Mouse (Mus musculus): ENCODE results near the gene Lbhd2. TPM values are rescaled to one million over a fixed set of nuclear protein-coding genes. Genes with fewer than 3 reads are reported as not detected.

Lbhd2 gene
- total and polyA plus RNA-seq, 2 experiments from 2014 or later, result 6.0 to 11.8 TPM

GRCm38 (mm10) chr12:111416921-111417779 lies 10.5 kb downstream of the Lbhd2 start, which contains the start of gene Exoc3l4:
Gene Exoc3l4 (plus strand): TSS chr12:111417017.
- H3K27me3 ChIP-seq (ENCODE audit: insufficient read depth, low read length), result peaks cover under 1% of the 10 kb centered on the region; the same call in 1 of the 2 replicates
- no peak within 1 kb of the TSS; the same call in 1 of the 2 replicates for H3K9ac ChIP-seq (replicated peaks; ENCODE audit: low read length)
- no peak within 1 kb of the TSS for H3K27ac ChIP-seq
- H3K9me3 ChIP-seq (ENCODE audit: low read length), result no peaks in the 10 kb centered on the region
- H3K4me3 ChIP-seq (ENCODE audit: low read length), result peak within 1 kb of the TSS; percentile 18
- ATAC-seq (no peak), DNase-seq (ENCODE audit: low spot score) (no peak)
- H3K36me3 ChIP-seq (ENCODE audit: insufficient read depth, low read length), result no peaks in the 10 kb centered on the region
- TF ChIP-seq CTCF (IDR thresholded peaks at IDR 0.05; ENCODE audit: low read depth), result no peak
- 8% methylated on average over 17 of the region's 17 CpGs for WGBS
- no peaks in the 10 kb centered on the region for H3K4me1 ChIP-seq (ENCODE audit: insufficient read depth, low read length)
- H3K4me2 ChIP-seq (ENCODE audit: low read depth, low read length), result peak within 1 kb of the TSS; percentile 49

DNA sequence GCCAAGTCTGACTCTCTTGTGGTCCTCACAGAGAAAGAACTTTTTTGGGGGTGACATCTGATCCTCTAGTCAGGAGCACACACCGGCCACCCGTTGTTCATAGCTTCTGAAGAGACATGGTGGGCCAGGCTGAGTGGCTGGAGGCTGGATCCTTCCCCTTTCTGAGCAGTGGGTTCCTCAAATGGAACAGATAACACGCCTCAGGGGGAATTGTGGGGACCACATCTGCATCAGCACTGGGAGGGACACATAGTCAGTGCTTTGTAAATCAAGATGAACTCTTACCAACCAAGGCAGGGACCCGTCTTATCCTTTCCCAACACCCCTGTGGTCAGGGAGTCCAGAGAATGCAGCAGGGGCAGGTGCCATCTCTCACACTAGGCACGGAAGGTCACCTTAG lies 13.3 kb downstream of the Lbhd2 start:
- Histone ChIP-seq H3K4me2 (ENCODE audit: low read depth, low read length) (no peak overlapping the region), H3K4me3 (ENCODE audit: low read length) (no peak overlapping the region), H3K27me3 (ENCODE audit: insufficient read depth, low read length) (peaks cover 27% of the 10 kb centered on the region), H3K27ac (no peak overlapping the region), H3K4me1 (ENCODE audit: insufficient read depth, low read length) (no peaks in the 10 kb centered on the region), H3K9ac (replicated peaks; ENCODE audit: low read length) (no peak overlapping the region), H3K36me3 (ENCODE audit: insufficient read depth, low read length) (no peaks in the 10 kb centered on the region), H3K9me3 (ENCODE audit: low read length) (no peaks in the 10 kb centered on the region)
- no peak for DNase-seq (ENCODE audit: low spot score)
- WGBS, result 79% methylated on average over 5 of the region's 5 CpGs
- no peak for ATAC-seq
- no peak for TF ChIP-seq CTCF (IDR thresholded peaks at IDR 0.05; ENCODE audit: low read depth)

DNA sequence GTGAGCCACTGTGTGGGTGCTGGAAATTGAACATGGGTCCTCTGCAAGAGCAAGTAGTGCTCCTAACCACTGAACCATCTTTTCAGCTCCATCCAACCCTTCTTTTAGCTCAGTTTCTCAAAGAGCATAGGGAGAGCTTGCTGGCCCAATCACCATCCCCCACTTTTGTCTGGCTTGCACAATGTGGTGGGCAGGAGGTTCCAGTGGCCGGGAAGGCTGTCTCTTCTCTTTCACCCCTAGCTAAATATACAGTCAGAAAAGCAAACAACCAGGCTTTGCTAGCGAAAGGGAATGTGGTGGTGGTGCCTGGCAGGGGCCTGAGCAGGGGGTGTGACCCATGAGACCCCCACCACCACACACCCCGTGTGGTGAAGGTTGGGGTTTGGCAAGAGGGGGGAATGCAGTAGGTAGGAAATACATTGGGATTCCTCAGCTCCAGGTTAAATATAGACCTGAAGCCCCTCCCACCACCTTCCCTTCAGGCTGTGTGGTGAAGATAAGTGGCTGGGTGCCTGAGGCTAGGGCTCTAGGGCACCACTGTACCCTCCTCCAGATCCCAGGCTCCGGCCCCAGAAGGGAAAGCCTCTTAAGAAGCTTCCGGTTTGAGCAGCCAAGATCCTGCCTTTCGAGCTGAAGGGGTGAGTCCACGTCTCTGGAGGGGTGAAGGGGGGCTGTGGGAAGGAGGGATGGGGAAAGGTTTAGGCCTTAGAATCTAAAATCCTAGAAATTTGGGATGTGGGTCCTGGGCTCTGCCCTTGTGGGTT lies 14.5 kb downstream of the Lbhd2 start:
- ATAC-seq (no peak), DNase-seq (ENCODE audit: low spot score) (no peak)
- H3K4me1 ChIP-seq (ENCODE audit: insufficient read depth, low read length), result no peaks in the 10 kb centered on the region
- no peak overlapping the region for H3K9ac ChIP-seq (replicated peaks; ENCODE audit: low read length)
- WGBS, result 58% methylated on average over 7 of the region's 7 CpGs
- no peaks in the 10 kb centered on the region for H3K36me3 ChIP-seq (ENCODE audit: insufficient read depth, low read length)
- peaks cover 29% of the 10 kb centered on the region for H3K27me3 ChIP-seq (ENCODE audit: insufficient read depth, low read length)
- H3K4me3 ChIP-seq (ENCODE audit: low read length), result no peak overlapping the region
- no peak overlapping the region for H3K4me2 ChIP-seq (ENCODE audit: low read depth, low read length)
- no peak overlapping the region for H3K27ac ChIP-seq
- TF ChIP-seq CTCF (IDR thresholded peaks at IDR 0.05; ENCODE audit: low read depth), result no peak
- H3K9me3 ChIP-seq (ENCODE audit: low read length), result no peaks in the 10 kb centered on the region

DNA sequence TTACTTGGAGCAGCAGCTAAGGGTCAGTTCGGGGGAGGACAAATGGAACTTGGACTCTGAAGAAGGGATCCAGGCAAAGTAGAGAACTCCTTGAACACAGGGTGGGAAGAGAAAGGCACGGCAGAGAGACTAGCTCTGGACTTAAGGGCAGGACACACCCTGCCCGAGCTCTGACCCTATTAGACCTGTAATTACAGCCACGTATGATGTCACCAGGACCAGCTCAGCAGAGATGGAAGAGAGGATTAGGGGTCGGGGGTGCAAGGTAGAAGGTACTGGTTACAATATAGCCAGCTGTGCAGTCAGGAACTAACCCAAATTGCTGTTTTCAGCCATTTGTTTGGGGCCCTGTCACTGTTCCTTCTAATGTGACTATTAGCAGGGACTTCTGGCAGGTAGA lies 16.2 kb downstream of the Lbhd2 start:
- no peak overlapping the region for H3K4me2 ChIP-seq (ENCODE audit: low read depth, low read length)
- peaks cover 29% of the 10 kb centered on the region for H3K27me3 ChIP-seq (ENCODE audit: insufficient read depth, low read length)
- DNase-seq (ENCODE audit: low spot score) (no peak), ATAC-seq (no peak)
- H3K9ac ChIP-seq (replicated peaks; ENCODE audit: low read length), result no peak overlapping the region
- no peaks in the 10 kb centered on the region for H3K36me3 ChIP-seq (ENCODE audit: insufficient read depth, low read length)
- no peaks in the 10 kb centered on the region for H3K9me3 ChIP-seq (ENCODE audit: low read length)
- H3K4me3 ChIP-seq (ENCODE audit: low read length), result no peak overlapping the region
- 49% methylated on average over 5 of the region's 5 CpGs for WGBS
- H3K4me1 ChIP-seq (ENCODE audit: insufficient read depth, low read length), result no peaks in the 10 kb centered on the region
- no peak overlapping the region for H3K27ac ChIP-seq
- TF ChIP-seq CTCF (IDR thresholded peaks at IDR 0.05; ENCODE audit: low read depth), result no peak

DNA sequence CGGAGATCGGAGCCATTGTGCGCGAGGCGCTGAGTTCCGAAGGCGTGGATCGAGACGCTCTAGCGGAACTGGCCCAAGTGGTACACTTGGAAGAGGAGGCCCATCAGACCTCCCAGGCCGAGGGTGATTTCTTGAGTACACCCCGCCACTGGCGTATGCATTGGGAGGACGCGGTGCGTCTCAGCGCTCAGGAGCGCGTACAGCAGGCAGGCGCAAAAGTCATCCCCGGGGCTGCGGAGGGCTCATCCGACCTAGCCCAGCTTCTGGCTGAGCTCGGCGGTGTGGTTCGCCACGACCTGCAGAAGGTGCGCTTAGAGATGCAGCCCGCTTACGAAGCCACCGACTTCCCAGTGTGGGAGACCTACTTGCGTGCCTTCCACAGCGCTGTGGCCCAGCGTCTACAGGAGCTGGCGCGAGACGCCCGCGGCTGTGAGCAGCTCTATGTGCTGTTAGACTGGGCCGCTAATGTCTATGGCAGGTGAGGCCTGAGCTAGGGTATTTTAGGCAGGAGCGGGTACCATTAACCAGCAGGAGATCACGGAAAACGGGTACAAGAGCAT lies 17.0 kb downstream of the Lbhd2 start:
- Histone ChIP-seq H3K4me1 (ENCODE audit: insufficient read depth, low read length) (peaks cover 2% of the 10 kb centered on the region; the same call in 1 of the 2 replicates), H3K4me3 (ENCODE audit: low read length) (peak overlapping the region; percentile 29), H3K9me3 (ENCODE audit: low read length) (no peaks in the 10 kb centered on the region), H3K27me3 (ENCODE audit: insufficient read depth, low read length) (peaks cover 29% of the 10 kb centered on the region), H3K4me2 (ENCODE audit: low read depth, low read length) (peak overlapping the region; percentile 51), H3K36me3 (ENCODE audit: insufficient read depth, low read length) (no peaks in the 10 kb centered on the region), H3K9ac (replicated peaks; ENCODE audit: low read length) (no peak overlapping the region), H3K27ac (no peak overlapping the region)
- no peak for DNase-seq (ENCODE audit: low spot score)
- 5% methylated on average over 43 of the region's 43 CpGs for WGBS
- TF ChIP-seq CTCF (IDR thresholded peaks at IDR 0.05; ENCODE audit: low read depth), result no peak
- ATAC-seq, result no peak

GRCm38 (mm10) chr12:111424547-111424946 lies 17.9 kb downstream of the Lbhd2 start:
- DNase-seq (ENCODE audit: low spot score) (no peak), ATAC-seq (no peak)
- WGBS, result 22% methylated on average over 9 of the region's 9 CpGs
- Histone ChIP-seq H3K4me3 (ENCODE audit: low read length) (no peak overlapping the region), H3K27me3 (ENCODE audit: insufficient read depth, low read length) (peaks cover 30% of the 10 kb centered on the region), H3K9ac (replicated peaks; ENCODE audit: low read length) (no peak overlapping the region), H3K36me3 (ENCODE audit: insufficient read depth, low read length) (no peaks in the 10 kb centered on the region), H3K27ac (no peak overlapping the region), H3K4me2 (ENCODE audit: low read depth, low read length) (no peak overlapping the region), H3K9me3 (ENCODE audit: low read length) (no peaks in the 10 kb centered on the region), H3K4me1 (ENCODE audit: insufficient read depth, low read length) (peaks cover 11% of the 10 kb centered on the region; the same call in 1 of the 2 replicates)
- TF ChIP-seq CTCF (IDR thresholded peaks at IDR 0.05; ENCODE audit: low read depth), result no peak
